Mouse (Mus musculus): ENCODE data around the gene Ercc6. TPM values are rescaled to one million over a fixed set of nuclear protein-coding genes. Genes with fewer than 3 reads are reported as not detected.

Ercc6 gene
- polyA plus RNA-seq, 1 experiment from 2014 or later: 24.3 TPM

DNA sequence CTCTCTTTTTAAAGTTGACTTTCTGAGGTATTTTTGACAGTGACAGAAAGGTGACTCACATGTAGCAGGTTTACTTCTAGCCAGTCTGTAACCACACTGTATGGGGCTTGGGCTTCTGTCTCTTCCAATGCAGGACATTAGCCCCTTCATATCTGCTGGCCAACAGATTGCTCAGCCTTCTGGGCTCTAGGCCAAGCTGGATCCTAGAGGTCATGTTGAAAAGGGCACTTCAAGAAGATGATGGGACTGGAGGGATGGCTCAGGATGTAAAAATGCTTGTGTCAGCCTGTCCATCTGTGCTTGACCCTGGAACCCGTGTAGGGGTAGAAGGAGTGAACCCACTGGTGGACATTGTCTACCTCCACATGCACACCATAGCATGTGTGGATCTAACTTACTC lies 24.8 kb downstream of the Ercc6 start:
- H3K27ac ChIP-seq: no peak overlapping the region
- H3K36me3 ChIP-seq: peaks cover 38% of the 10 kb centered on the region
- 87% methylated on average over 1 of the region's 1 CpGs for WGBS
- H3K4me3 ChIP-seq: no peak overlapping the region
- H3K4me2 ChIP-seq: no peak overlapping the region
- ATAC-seq (ENCODE audit: insufficient number of reproducible peaks, insufficient read depth, low FRiP score, low TSS enrichment, low read depth): no peak
- H3K9ac ChIP-seq: no peak overlapping the region
- H3K4me1 ChIP-seq: peaks cover 18% of the 10 kb centered on the region
- H3K27me3 ChIP-seq: no peaks in the 10 kb centered on the region
- H3K9me3 ChIP-seq: no peaks in the 10 kb centered on the region

DNA sequence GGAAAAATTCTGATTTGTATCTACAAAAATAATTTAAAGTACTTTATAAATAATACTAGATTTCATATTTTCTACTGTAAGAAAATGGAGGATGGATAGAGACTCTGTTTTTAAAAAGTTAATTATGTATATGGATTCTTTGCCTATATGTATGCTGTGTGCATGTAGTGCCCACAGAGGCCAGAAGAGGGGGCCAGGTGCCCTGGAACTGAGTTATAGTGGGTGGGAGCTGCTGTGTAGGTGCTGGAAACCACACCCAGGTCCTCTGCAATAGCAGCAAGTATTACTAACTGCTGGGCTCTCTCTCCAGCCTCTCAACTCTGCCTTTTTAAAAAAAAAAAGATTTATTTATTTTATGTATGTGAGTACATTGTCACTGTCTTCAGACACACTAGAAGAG lies 29.8 kb downstream of the Ercc6 start:
- no peaks in the 10 kb centered on the region for H3K9me3 ChIP-seq
- no peaks in the 10 kb centered on the region for H3K27me3 ChIP-seq
- H3K4me2 ChIP-seq: no peak overlapping the region
- H3K36me3 ChIP-seq: peaks cover 37% of the 10 kb centered on the region
- no peak overlapping the region for H3K9ac ChIP-seq
- H3K4me1 ChIP-seq: no peaks in the 10 kb centered on the region; the same call in 1 of the 2 replicates
- no peak for ATAC-seq (ENCODE audit: insufficient number of reproducible peaks, insufficient read depth, low FRiP score, low TSS enrichment, low read depth)
- H3K4me3 ChIP-seq: no peak overlapping the region
- no peak overlapping the region for H3K27ac ChIP-seq

DNA sequence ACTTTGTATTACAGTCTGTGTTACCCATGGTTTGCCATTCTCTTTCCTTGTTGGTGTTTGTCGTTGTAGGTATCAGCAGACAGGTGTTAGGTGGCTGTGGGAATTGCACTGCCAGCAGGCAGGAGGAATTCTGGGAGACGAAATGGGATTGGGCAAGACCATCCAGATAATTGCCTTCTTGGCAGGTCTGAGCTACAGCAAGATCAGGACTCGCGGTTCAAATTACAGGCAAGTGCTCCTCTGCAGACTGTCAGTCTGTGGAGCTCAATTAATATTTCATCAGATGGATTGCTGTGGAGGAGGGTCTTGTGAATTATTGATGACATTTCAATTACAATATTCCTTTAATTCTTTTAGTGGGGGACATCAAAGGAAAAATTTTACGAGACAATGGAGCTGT lies 33.4 kb downstream of the Ercc6 start:
- no peaks in the 10 kb centered on the region for H3K27me3 ChIP-seq
- H3K4me3 ChIP-seq: no peak overlapping the region
- H3K36me3 ChIP-seq: peaks cover 49% of the 10 kb centered on the region
- ATAC-seq (ENCODE audit: insufficient number of reproducible peaks, insufficient read depth, low FRiP score, low TSS enrichment, low read depth): no peak
- no peaks in the 10 kb centered on the region for H3K4me1 ChIP-seq
- no peaks in the 10 kb centered on the region for H3K9me3 ChIP-seq
- H3K9ac ChIP-seq: no peak overlapping the region
- no peak overlapping the region for H3K4me2 ChIP-seq
- no peak overlapping the region for H3K27ac ChIP-seq
- WGBS: 54% methylated on average over 5 of the region's 5 CpGs

DNA sequence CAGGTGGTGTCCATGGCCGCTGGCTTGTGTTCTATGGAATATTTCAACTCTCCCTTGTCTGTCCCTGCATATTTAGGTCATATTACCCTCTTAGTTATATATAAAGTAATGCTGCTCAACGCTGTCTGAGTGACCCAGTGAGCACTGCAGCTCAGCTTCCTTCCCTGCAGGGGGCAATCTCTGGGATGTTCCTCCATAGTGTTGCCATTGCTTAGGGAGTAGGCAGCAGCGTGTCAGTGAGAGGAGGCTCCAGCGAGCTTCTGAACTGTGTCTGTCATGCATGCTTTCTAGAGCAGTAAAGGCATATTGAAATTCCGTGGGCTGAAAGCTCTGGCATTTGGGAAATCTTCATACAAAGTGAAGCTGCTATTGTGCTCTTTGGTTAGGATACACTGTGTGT lies 38.5 kb downstream of the Ercc6 start:
- Histone ChIP-seq H3K4me1 (no peaks in the 10 kb centered on the region), H3K9me3 (no peaks in the 10 kb centered on the region), H3K4me3 (no peak overlapping the region), H3K36me3 (peaks cover 53% of the 10 kb centered on the region), H3K27ac (no peak overlapping the region), H3K27me3 (no peaks in the 10 kb centered on the region), H3K9ac (no peak overlapping the region), H3K4me2 (no peak overlapping the region)
- ATAC-seq (ENCODE audit: insufficient number of reproducible peaks, insufficient read depth, low FRiP score, low TSS enrichment, low read depth): no peak
- 80% methylated on average over 5 of the region's 5 CpGs for WGBS

DNA sequence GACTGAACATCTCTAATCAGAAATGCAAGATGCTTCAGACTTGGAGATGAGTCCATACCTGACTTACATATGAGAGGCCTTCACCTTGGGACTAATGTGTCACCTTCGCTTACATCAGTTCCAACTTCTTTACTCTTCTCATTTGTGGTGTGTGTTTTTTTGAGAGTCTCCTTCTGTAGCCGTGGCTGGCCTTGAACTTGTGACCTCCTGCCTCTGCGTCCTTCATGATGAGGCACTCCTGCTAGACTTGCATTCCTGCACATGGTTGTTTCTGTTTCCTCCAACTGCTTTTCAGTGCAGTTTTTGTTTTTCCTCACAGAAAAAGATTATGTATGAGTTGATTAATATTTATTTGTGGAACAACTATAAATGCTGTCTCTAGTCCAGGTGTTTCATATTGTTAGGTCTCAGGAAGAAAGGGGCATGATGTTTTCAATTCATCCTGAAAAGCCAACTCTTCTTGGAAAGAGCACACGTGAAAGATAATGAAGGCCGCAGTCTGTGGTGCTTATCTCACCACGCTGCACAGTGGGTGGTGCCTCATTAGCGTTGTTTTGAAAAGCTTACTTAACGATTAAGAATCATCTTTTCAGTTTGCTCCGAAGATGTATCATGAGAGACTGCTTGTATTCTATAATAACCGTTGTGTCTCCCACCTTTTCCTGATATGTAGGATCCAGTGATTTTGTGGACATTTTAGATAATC lies 40.0 kb downstream of the Ercc6 start:
- WGBS: 84% methylated on average over 10 of the region's 10 CpGs
- peaks cover 56% of the 10 kb centered on the region for H3K36me3 ChIP-seq

DNA sequence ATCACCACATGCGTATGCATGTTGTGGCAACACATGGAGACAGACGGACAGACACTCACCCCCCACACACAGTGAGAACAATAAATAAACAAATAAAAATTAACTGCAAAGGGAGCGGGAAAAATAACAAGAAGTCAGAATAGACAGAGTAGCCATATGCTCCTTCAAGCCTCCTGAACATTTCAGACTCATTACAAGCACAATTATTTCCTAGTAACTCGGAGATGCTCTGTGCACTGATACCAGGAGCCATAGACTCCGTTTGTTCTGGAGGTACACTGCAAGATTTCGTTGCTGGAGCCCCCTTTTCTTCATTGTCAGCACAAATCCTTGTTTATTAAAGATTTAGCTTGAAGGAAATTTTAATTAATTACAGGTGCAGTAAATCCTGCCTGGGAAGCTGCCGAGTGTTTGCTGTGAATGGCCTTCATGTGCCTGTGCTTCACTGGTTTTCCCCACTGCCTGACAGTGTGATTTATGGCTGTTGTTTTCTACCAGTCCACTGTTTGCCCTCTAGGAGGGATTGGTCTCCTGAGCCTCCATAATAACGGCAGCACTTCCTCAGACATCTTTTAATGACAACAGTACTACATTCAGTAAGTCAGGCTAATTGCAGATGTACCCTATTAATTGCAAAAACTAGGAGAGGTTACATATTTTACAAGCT lies 41.7 kb downstream of the Ercc6 start:
- H3K36me3 ChIP-seq: peaks cover 57% of the 10 kb centered on the region
- H3K27ac ChIP-seq: no peak overlapping the region
- no peak overlapping the region for H3K4me2 ChIP-seq
- WGBS: 59% methylated on average over 8 of the region's 8 CpGs
- no peaks in the 10 kb centered on the region for H3K27me3 ChIP-seq
- H3K9ac ChIP-seq: no peak overlapping the region
- H3K4me1 ChIP-seq: no peaks in the 10 kb centered on the region
- H3K9me3 ChIP-seq: no peaks in the 10 kb centered on the region
- no peak for ATAC-seq (ENCODE audit: insufficient number of reproducible peaks, insufficient read depth, low FRiP score, low TSS enrichment, low read depth)
- H3K4me3 ChIP-seq: no peak overlapping the region

More for the DNA sequence above, 40.0 kb downstream of the Ercc6 start:
- ATAC-seq (ENCODE audit: insufficient number of reproducible peaks, insufficient read depth, low FRiP score, low TSS enrichment, low read depth): no peak
- Histone ChIP-seq H3K27me3 (no peaks in the 10 kb centered on the region), H3K4me1 (no peaks in the 10 kb centered on the region), H3K9ac (no peak overlapping the region), H3K27ac (no peak overlapping the region), H3K4me3 (no peak overlapping the region), H3K4me2 (no peak overlapping the region), H3K9me3 (no peaks in the 10 kb centered on the region)

DNA sequence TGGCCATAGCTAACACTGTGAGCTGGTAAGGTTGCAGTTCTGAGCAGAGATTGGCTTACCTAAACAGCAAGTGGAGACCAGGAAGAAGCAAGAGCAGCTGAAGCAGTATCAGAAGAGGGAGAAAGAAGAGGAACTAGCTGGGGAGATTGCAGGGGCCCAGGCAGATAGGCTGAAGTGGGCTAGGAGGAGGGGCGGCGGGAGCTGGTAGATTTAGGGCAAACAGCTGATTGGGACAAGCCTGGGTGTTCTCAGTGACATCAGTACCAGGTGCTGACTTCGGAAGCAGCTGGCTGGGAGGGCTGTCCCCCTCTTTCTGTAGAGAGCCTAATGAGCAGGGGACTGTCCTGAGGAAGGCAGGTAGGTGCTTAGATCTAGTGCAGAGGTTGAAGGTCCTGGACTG lies 48.1 kb downstream of the Ercc6 start:
- no peak overlapping the region for H3K27ac ChIP-seq
- peaks cover 82% of the 10 kb centered on the region for H3K36me3 ChIP-seq
- no peaks in the 10 kb centered on the region for H3K4me1 ChIP-seq
- H3K9me3 ChIP-seq: no peaks in the 10 kb centered on the region
- ATAC-seq (ENCODE audit: insufficient number of reproducible peaks, insufficient read depth, low FRiP score, low TSS enrichment, low read depth): no peak
- WGBS: 91% methylated on average over 3 of the region's 3 CpGs
- H3K27me3 ChIP-seq: no peaks in the 10 kb centered on the region
- no peak overlapping the region for H3K4me3 ChIP-seq
- no peak overlapping the region for H3K9ac ChIP-seq
- no peak overlapping the region for H3K4me2 ChIP-seq

DNA sequence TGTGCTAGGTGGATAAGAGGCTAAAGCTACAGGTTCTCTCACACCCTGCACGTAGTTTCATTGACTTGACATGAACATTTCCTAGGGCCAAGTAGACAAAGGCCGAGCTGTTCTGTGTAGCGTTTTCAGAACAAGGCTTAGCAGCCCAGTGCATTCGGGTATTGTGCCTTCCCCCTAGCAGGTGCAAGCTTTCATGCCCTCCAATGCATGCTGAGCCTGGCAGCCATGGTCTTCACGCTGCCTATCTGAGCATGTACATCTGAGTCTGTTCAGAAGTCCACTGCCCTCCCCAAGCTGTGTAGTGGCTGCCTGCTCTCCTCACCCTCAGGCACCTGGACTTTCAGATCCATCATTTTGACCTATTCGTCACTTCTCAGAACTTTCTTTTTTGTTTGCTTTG lies 50.3 kb downstream of the Ercc6 start:
- peaks cover 88% of the 10 kb centered on the region for H3K36me3 ChIP-seq
- no peaks in the 10 kb centered on the region for H3K9me3 ChIP-seq
- 91% methylated on average over 6 of the region's 6 CpGs for WGBS
- H3K4me3 ChIP-seq: no peak overlapping the region
- no peaks in the 10 kb centered on the region for H3K27me3 ChIP-seq
- H3K9ac ChIP-seq: no peak overlapping the region
- no peak for ATAC-seq (ENCODE audit: insufficient number of reproducible peaks, insufficient read depth, low FRiP score, low TSS enrichment, low read depth)
- no peak overlapping the region for H3K27ac ChIP-seq
- no peaks in the 10 kb centered on the region for H3K4me1 ChIP-seq
- H3K4me2 ChIP-seq: no peak overlapping the region

DNA sequence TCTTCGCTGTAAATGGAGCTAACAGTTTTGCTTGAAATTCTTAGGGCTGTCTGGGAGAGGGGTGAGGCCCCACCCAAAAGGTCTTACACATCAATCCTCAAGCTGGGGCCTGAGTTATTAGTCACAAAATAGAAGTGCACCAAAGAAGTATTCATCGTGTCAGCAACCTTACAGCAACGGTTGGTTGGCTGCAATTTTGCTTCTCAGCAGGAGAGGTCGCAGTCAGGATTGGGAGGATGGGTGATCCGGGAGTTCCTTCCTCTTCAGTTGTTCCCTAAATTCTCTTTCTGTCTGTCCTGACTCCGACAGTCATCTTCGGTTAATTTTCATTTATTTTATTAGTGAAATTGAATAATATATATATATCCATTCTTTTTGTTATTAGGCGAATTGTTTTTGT lies 59.2 kb downstream of the Ercc6 start:
- no peak overlapping the region for H3K4me2 ChIP-seq
- no peaks in the 10 kb centered on the region for H3K9me3 ChIP-seq
- H3K4me3 ChIP-seq: no peak overlapping the region
- H3K27me3 ChIP-seq: no peaks in the 10 kb centered on the region
- H3K27ac ChIP-seq: no peak overlapping the region
- 59% methylated on average over 8 of the region's 8 CpGs for WGBS
- no peak overlapping the region for H3K9ac ChIP-seq
- H3K4me1 ChIP-seq: no peaks in the 10 kb centered on the region
- no peak for ATAC-seq (ENCODE audit: insufficient number of reproducible peaks, insufficient read depth, low FRiP score, low TSS enrichment, low read depth)
- H3K36me3 ChIP-seq: peaks cover 80% of the 10 kb centered on the region

DNA sequence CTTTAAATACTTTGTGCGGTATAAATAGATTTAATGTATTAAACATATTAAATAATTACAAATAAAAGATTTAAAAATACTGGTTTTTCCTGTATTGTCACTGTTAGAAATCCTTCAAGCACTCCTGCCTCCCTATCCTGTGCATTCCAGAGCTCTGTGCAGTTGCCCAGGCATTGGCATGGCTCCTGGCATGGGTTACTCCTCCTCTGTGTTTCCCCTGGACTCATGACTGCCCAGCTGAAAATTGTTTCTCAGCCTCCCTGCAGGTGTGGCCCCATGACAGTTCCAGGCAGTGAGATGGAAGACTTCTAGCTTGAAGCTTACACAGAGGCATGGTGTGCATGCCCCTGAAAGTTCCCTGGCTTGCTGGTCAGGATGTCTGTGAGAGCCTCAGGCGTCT lies 65.1 kb downstream of the Ercc6 start:
- H3K27me3 ChIP-seq: no peaks in the 10 kb centered on the region
- no peak overlapping the region for H3K4me3 ChIP-seq
- H3K9me3 ChIP-seq: no peaks in the 10 kb centered on the region
- H3K36me3 ChIP-seq: peaks cover 48% of the 10 kb centered on the region
- ATAC-seq (ENCODE audit: insufficient number of reproducible peaks, insufficient read depth, low FRiP score, low TSS enrichment, low read depth): no peak
- no peak overlapping the region for H3K9ac ChIP-seq
- WGBS: 91% methylated on average over 2 of the region's 2 CpGs
- no peak overlapping the region for H3K4me2 ChIP-seq
- no peaks in the 10 kb centered on the region for H3K4me1 ChIP-seq
- H3K27ac ChIP-seq: no peak overlapping the region

DNA sequence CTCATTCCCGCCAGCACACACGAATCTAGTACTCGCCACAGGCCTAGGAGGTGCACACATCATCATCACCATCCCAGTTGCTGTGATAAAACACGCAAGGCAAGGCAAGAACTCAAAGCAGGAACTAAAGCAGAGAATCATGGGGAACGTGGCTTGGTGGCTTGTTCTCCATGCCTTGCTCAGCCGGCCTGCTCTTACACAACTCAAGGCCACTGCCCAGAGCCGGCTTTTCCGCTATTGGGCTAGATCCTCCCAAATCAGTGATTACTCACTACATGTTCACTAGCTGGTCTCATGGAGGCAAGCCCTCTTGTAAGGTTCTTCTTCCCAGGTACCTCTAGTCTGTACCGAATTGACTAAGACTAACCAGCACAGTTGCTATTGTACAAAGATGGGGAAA lies 70.4 kb downstream of the Ercc6 start:
- peaks cover 6% of the 10 kb centered on the region; the same call in 1 of the 2 replicates for H3K27me3 ChIP-seq
- H3K4me1 ChIP-seq: no peaks in the 10 kb centered on the region
- ATAC-seq (ENCODE audit: insufficient number of reproducible peaks, insufficient read depth, low FRiP score, low TSS enrichment, low read depth): no peak
- no peak overlapping the region for H3K4me2 ChIP-seq
- peaks cover 6% of the 10 kb centered on the region for H3K36me3 ChIP-seq
- no peaks in the 10 kb centered on the region for H3K9me3 ChIP-seq
- H3K27ac ChIP-seq: no peak overlapping the region
- WGBS: 87% methylated on average over 9 of the region's 9 CpGs
- H3K4me3 ChIP-seq: no peak overlapping the region
- no peak overlapping the region for H3K9ac ChIP-seq

DNA sequence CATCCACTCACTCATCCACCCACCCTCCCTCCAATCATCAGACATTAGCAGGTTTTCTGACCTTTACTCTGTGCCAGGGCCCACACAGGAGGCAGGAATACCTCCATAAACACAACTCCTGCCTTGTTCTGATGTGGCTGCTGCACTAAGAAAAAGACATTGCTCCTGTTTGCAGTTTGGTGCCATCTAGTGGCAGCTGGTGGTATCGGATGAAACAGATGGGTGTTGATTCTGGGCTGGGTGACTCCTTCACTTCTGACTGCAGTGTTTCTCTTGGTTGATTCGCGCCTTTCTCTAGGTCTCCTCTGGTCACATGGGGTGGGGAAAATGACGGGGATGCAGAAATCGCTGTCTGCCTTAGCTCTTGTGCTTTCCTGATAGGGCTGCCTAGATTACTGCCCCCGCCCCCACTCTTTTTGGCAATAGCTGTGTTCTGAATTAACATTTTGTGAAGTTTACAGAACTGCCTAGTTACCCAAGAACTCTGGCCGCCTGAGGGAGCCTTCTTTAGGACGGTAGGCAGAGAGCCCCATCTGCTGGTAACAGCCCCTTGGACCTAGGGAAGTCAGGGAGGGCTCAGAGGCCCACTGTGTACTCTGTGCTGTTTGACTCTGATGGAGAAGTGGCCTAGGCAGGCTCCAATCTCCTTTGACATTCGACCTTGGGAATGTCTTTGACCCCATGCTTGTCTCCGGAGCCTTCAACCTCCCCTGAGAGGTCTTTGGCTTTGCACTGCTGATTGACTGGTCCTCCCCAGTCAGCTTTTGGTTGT lies 73.9 kb downstream of the Ercc6 start:
- Histone ChIP-seq H3K4me1 (no peaks in the 10 kb centered on the region), H3K4me2 (no peak overlapping the region)
- 12% methylated on average over 10 of the region's 10 CpGs for WGBS

More for the DNA sequence above, 73.9 kb downstream of the Ercc6 start:
- Histone ChIP-seq H3K4me3 (no peak overlapping the region), H3K9ac (no peak overlapping the region), H3K36me3 (no peaks in the 10 kb centered on the region), H3K27me3 (peaks cover 18% of the 10 kb centered on the region), H3K27ac (no peak overlapping the region), H3K9me3 (no peaks in the 10 kb centered on the region)
- no peak for ATAC-seq (ENCODE audit: insufficient number of reproducible peaks, insufficient read depth, low FRiP score, low TSS enrichment, low read depth)

All from embryonic facial prominence, embryonic 13.5 days (tissue).